16 mouse cellular contexts compared by ENCODE assay signal in the genomic region with DNA sequence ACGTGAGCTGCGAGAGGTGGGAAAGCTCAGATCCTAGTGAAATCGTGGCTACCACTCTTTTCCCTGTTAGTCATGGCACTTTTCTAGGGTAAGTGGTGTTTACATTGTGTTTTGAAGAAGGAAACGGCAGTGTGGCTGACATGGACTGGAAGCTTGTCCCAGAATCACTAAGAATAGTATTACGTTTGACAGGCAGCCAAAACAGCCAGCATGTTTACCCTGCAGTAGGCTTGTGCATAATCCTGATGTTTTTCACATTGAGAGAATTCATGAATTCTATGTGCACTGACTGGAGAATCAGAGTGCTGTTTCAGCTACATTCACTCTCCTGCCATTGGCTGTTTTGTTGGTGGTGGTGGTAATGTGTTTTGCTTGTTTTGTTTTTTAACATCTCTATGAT.
DNase-seq lines count a peak whose midpoint lies in the region; ATAC-seq lines count a peak whose summit lies in the region.
"Had no signal": no experiment of that assay in that cellular context is flagged by ENCODE, and none has a peak within 500 bp of the region (broad histone marks: within the 10 kb centered on the region; RNA-seq: fewer than 3 reads in every experiment).

No protein-coding gene starts in this region.

- no peak overlapping the region; the same call in 1 of the 2 replicates for H3K27ac ChIP-seq in intestine, embryonic 14.5 days (ENCODE audit: low read depth)
- no peak overlapping the region for H3K27ac ChIP-seq in intestine, embryonic 16.5 days (ENCODE audit: low read length)
- no peak overlapping the region; the same call in 1 of the 2 replicates for H3K27ac ChIP-seq in neural tube, embryonic 15.5 days (replicated peaks)
- H3K27ac ChIP-seq: embryonic facial prominence, embryonic 15.5 days; hindbrain, embryonic 10.5 days; midbrain, embryonic 12.5 days had no signal

- H3K4me1 ChIP-seq in intestine, embryonic 14.5 days (replicated peaks; ENCODE audit: control insufficient read depth, insufficient read depth, low read length): no peaks in the 10 kb centered on the region
- no peaks in the 10 kb centered on the region for H3K4me1 ChIP-seq in intestine, embryonic 16.5 days (ENCODE audit: control insufficient read depth, insufficient read depth, low read length)
- no peaks in the 10 kb centered on the region for H3K4me1 ChIP-seq in neural tube, embryonic 15.5 days
- H3K4me1 ChIP-seq: hindbrain, embryonic 10.5 days; midbrain, embryonic 12.5 days had no signal

- no peak overlapping the region for H3K9ac ChIP-seq in intestine, embryonic 14.5 days (ENCODE audit: low read length)
- no peak overlapping the region for H3K9ac ChIP-seq in intestine, embryonic 16.5 days (ENCODE audit: low read depth, low read length)
- H3K9ac ChIP-seq in neural tube, embryonic 15.5 days (replicated peaks): no peak overlapping the region
- H3K9ac ChIP-seq: embryonic facial prominence, embryonic 15.5 days; midbrain, embryonic 12.5 days had no signal

- no peaks in the 10 kb centered on the region for H3K27me3 ChIP-seq in intestine, embryonic 14.5 days (replicated peaks; ENCODE audit: control insufficient read depth, insufficient read depth, low read length)
- H3K27me3 ChIP-seq in intestine, embryonic 16.5 days (replicated peaks; ENCODE audit: control insufficient read depth, insufficient read depth, low read length): no peaks in the 10 kb centered on the region
- H3K27me3 ChIP-seq in neural tube, embryonic 15.5 days (replicated peaks): no peaks in the 10 kb centered on the region
- H3K27me3 ChIP-seq: embryonic facial prominence, embryonic 15.5 days; midbrain, embryonic 12.5 days had no signal

- no peak for DNase-seq in frontal cortex, postnatal 14 days (ENCODE audit: low spot score in 2 of 2)
- DNase-seq in intestine, embryonic 14.5 days (ENCODE audit: low spot score): no peak
- DNase-seq in brain, adult 2 months (ENCODE audit: low read depth, low spot score): peak; percentile 66
- DNase-seq in lung, postnatal 10 days: peak; percentile 56
- DNase-seq in layer of hippocampus, adult 18-20 months (ENCODE audit: low spot score in 2 of 2): no peak
- DNase-seq: adrenal gland, postnatal 25 days; B cell, adult 2 months; kidney, adult 9 months; thymus, adult 2 months had no signal

- ATAC-seq in frontal cortex, adult (ENCODE audit: low TSS enrichment): peak; percentile 88
- no peak for ATAC-seq in intestine, embryonic 14.5 days (replicated peaks; ENCODE audit: low FRiP score, low TSS enrichment, low read depth)
- ATAC-seq in intestine, embryonic 16.5 days: no peak
- no peak for ATAC-seq in neural tube, embryonic 15.5 days (ENCODE audit: low FRiP score)

- no peaks in the 10 kb centered on the region for H3K36me3 ChIP-seq in intestine, embryonic 14.5 days (ENCODE audit: control insufficient read depth, insufficient read depth, low read length)
- H3K36me3 ChIP-seq in intestine, embryonic 16.5 days (ENCODE audit: control insufficient read depth, insufficient read depth, low read length): no peaks in the 10 kb centered on the region
- H3K36me3 ChIP-seq in neural tube, embryonic 15.5 days: no peaks in the 10 kb centered on the region
- H3K36me3 ChIP-seq: embryonic facial prominence, embryonic 15.5 days; G1E; hindbrain, embryonic 10.5 days; midbrain, embryonic 12.5 days had no signal

- WGBS in intestine, embryonic 14.5 days: 34% methylated on average over 5 of the region's 5 CpGs
- 46% methylated on average over 5 of the region's 5 CpGs for WGBS in intestine, embryonic 16.5 days
- WGBS in neural tube, embryonic 15.5 days: 68% methylated on average over 5 of the region's 5 CpGs

- peak overlapping the region; percentile 13; the same call in 1 of the 2 replicates for H3K4me2 ChIP-seq in intestine, embryonic 14.5 days (ENCODE audit: low read length)
- H3K4me2 ChIP-seq in intestine, embryonic 16.5 days (ENCODE audit: low read depth, low read length): no peak overlapping the region
- no peak overlapping the region for H3K4me2 ChIP-seq in neural tube, embryonic 15.5 days
- H3K4me2 ChIP-seq: embryonic facial prominence, embryonic 15.5 days; midbrain, embryonic 12.5 days had no signal

- no peaks in the 10 kb centered on the region for H3K9me3 ChIP-seq in intestine, embryonic 14.5 days (ENCODE audit: control insufficient read depth, low read length)
- no peaks in the 10 kb centered on the region for H3K9me3 ChIP-seq in intestine, embryonic 16.5 days (ENCODE audit: control insufficient read depth, low read length)
- no peaks in the 10 kb centered on the region for H3K9me3 ChIP-seq in neural tube, embryonic 15.5 days (replicated peaks)
- H3K9me3 ChIP-seq: embryonic facial prominence, embryonic 15.5 days; G1E; hindbrain, embryonic 10.5 days; midbrain, embryonic 12.5 days had no signal

- no peak overlapping the region for H3K4me3 ChIP-seq in intestine, embryonic 14.5 days (ENCODE audit: low read depth, low read length)
- no peak overlapping the region for H3K4me3 ChIP-seq in intestine, embryonic 16.5 days (ENCODE audit: low read length)
- no peak overlapping the region for H3K4me3 ChIP-seq in neural tube, embryonic 15.5 days (replicated peaks)
- H3K4me3 ChIP-seq: embryonic facial prominence, embryonic 15.5 days; hindbrain, embryonic 10.5 days; midbrain, embryonic 12.5 days had no signal

Comparison
In these comparisons a context has a peak if more than half of its experiments do, and no peak if none do; other contexts are left out.
1. DNase-seq: peak in brain, adult 2 months (single experiment) and lung, postnatal 10 days (single experiment); none in frontal cortex, postnatal 14 days (0 of 2), intestine, embryonic 14.5 days (single experiment) and layer of hippocampus, adult 18-20 months (0 of 2).